Mouse (Mus musculus): Measurements from ENCODE around the gene Ifrd1.
"Not testable (repeated sequence)": the region's sequence is repeated elsewhere in the genome, so short reads cannot be mapped to it uniquely, and the experiment has no call there.

Gene Ifrd1

GRCm38 (mm10) chr12:40248454-40249180, at the start of gene Ifrd1:
Ifrd1 (minus strand) TSS chr12:40248504.
- no peak for DNase-seq

DNA sequence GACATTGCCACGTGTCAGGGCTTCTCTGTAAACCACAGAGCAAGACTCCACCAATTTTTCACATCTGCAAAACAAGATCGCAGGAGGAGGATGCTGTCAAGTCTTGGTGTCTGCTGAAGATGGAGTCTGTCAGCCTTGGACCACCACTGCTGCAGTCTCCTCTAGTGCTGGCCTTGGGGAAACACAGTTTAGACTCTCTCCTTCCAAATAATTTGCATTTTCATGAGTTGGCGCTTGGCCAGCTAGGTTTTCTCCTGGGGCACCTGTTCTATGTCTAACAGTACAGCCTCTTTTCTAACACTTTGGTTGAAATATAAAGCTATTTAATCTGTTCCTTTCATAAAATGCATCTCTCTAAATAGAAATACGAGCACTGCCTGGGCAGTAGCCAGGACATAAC, 38.2 kb upstream of the Ifrd1 start:
- no peak for DNase-seq

GRCm38 (mm10) chr12:40280596-40281325, 32.5 kb upstream of the Ifrd1 start:
- DNase-seq, result no peak

- no peak for DNase-seq
These were observed 29.3 kb upstream of the Ifrd1 start for GRCm38 (mm10) chr12:40277581-40277980.

GRCm38 (mm10) chr12:40274931-40275330, 26.6 kb upstream of the Ifrd1 start:
- DNase-seq, result no peak

GRCm38 (mm10) chr12:40273339-40273738, 25.0 kb upstream of the Ifrd1 start:
- no peak for DNase-seq

GRCm38 (mm10) chr12:40272710-40273109, 24.4 kb upstream of the Ifrd1 start:
- no peak for DNase-seq

DNA sequence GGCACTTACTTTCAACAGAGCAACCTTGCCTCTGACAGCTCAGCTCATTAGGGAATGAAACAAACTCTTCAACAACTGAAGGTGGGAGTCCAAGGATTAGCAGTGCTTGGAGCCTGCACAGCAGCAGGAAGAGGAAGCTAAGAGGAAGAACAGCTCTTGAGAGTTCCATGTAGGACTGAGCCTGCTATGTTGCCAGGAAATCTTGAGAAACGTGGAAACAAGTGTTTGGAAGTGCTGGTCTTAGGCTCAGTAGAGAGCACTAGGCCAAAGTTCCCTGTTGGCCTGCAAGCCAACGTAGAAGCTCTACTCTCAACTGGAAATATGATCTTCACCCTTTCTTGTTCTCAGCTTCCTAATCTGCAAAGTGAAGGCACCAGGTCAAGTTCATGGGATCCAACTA, 20.0 kb upstream of the Ifrd1 start:
- no peak for DNase-seq

DNA sequence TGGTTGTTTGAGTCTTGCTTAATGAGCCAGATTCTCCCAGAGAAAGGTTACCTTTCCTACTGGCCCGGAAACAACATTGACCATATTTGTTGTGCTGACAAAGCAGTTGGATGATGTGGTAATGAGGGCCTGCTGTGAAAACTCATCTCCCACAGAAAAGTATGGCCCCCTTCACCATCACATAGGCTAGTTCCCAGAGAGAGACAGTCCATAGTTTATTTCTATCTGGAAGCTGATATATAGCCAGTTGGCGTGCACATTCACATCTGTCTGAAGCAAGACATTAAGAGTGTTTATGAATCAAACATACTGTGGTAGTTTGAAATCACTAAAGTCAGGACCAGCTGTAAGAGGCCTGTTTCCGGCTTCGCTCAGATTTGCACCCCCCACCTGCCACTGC, 15.4 kb upstream of the Ifrd1 start:
- no peak for DNase-seq

- no peak for DNase-seq
These were observed 14.7 kb upstream of the Ifrd1 start for GRCm38 (mm10) chr12:40263006-40263405.

DNA sequence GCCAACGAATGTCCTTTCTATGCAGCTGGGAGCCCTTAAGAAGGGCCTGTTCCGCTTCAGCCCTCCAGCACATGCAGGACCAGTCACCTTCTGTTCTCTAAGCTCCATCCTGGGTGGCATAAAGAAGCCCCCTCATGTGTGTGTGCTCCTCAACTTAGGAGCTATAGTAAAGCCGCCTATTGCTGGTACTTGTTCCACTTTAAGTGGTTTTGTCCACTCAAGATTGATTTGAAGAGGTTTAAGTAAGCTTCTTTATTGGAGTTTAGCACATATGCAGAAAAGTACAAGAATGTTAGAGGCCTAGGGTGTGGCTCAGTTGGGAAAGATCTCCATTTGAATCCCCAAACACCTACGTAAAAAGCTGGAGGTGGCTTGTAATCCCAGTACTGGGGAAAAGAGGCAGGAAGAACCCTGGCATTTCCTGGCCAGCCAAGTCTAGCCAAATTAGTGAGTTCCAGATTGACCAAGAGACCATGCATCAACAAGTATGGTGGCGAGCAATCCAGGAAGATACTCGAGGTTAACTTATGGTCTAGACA, 10.2 kb upstream of the Ifrd1 start:
- no peak for DNase-seq

DNA sequence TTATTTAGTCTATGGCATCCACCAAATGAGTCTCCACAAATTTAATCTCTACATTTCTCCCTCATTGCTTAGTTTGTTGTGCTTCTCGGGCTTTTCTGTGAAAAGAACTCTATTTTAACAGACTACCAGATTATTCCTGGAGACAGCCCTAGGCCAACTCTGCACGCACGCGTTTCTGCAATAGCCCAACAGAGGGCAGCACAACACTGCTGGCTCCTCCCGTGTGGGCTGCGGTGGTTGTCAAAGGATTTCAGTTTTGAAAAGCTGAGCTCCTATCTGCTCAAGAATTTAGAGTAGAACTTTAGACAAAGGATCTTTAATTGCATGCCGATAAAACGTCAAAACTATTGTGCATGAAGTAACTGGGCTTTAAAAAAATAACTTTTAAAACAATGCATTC, 8.9 kb upstream of the Ifrd1 start:
- peak; percentile 90 for DNase-seq

- no peak for DNase-seq
These were observed 8.2 kb upstream of the Ifrd1 start for GRCm38 (mm10) chr12:40256543-40256942.

DNA sequence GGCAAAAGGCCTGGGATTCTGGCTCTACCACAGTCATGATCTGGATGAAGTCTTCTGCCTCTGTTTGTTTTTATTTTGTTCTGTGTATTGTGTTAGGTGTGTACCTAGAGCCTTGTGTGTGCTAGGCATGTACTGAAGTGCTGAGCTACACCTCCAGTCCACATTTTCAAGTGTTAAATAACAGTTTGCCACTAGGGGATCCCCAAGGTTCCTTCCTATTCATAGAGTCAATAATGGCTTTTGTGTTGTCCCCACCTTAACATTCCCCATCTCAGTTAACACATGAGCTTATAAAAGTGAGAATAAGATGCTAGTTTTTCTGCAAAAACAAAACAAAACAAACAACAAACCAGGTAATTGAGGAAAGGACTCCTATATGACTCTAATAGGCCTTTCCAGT, 7.7 kb upstream of the Ifrd1 start:
- DNase-seq, result no peak

DNA sequence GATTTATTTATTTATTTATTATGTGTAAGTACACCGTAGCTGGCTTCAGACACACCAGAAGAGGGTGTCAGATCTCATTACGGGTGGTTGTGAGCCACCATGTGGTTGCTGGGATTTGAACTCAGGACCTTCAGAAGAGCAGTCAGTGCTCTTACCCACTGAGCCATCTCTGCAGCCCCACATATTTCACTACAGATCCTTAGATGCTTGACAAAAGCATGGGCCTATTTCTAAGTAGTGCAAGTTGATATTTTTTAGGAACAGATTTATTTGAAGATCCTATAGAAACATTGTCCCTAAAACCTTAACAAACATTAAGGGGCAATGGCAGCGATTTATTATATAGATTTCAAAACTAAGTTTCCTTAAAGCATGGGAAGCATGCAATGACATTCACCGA, 7.0 kb upstream of the Ifrd1 start:
- not testable (repeated sequence) for DNase-seq

GRCm38 (mm10) chr12:40254729-40255128, 6.4 kb upstream of the Ifrd1 start:
- DNase-seq, result no peak

DNA sequence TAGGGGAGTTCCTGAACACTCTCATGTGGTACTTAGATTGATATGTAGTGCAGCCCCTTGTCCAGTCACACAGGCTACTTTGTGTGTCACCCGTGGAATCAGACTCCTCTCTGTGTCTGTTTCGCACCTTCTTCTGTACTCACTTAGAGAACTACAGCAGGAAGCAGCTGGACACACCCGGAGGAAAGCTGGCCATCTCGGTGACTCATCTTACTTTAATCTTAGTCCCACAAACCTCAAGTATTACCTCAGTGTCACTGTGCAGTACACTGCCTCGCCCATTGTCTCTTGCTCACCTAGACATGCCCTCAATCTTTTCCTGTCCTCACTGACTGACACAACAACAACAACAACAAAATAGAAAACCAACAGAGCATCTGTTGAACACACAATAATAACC, 4.9 kb upstream of the Ifrd1 start:
- DNase-seq, result no peak

DNA sequence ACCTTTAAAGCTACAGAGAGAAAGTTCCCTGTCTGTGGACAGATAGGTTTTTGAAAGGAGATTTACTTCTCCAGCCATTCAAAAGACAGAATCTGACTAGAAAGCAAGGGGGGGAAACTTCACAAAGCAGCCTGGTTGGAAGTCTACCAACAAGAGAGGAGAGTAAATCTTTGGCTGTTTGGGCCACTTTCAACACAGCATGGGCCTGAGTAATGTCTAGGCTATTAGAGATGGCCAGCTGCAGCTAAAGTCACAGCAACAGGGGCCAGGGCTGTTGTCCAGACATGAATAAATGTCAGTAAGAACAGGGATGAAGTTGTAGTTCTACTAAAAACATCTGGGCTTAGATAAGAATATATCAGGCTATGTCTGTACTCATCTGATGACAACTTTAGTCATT, 2.0 kb upstream of the Ifrd1 start:
- peak; percentile 14 for DNase-seq

- DNase-seq, result peak; percentile 31
These were observed 328 bp downstream of the Ifrd1 start for GRCm38 (mm10) chr12:40247976-40248375.

DNA sequence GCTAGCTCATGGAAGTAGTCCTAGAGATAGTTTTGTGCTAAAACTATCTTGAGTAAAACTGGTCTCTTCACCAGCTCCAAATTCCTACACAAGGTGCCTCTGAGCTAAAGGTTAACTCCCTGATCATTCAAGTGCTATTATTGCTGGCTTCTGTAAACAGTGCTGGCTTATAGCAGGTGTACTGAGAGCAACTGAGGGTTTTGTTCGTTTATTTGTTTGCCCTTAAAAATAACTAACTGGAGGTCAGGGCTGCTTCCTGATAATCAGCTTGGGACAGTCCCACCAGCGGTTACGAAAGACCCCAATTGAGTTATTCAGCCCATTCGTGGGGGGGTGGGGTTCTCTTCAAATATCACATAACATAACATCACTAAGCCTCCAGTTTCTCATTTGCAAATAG, 920 bp downstream of the Ifrd1 start:
- no peak for DNase-seq

- DNase-seq, result no peak
These were observed 2.8 kb downstream of the Ifrd1 start for GRCm38 (mm10) chr12:40245434-40245970.

GRCm38 (mm10) chr12:40244926-40245325, 3.4 kb downstream of the Ifrd1 start:
- DNase-seq, result no peak

GRCm38 (mm10) chr12:40243821-40244221, 4.5 kb downstream of the Ifrd1 start:
- peak; percentile 75 for DNase-seq

GRCm38 (mm10) chr12:40243241-40243640, 5.1 kb downstream of the Ifrd1 start:
- DNase-seq, result no peak

All from lung, postnatal 14 days (tissue).